Mouse (Mus musculus) myocyte (in vitro differentiated cells): ENCODE results near the gene Adamts17. TPM values are rescaled to one million over a fixed set of nuclear protein-coding genes. Genes with fewer than 3 reads are reported as not detected.

ENCODE experiments used
- H3K27me3 ChIP-seq: one replicate; pipeline ENCODE4 v1.6.1; 2011; ENCODE audit not compliant: control insufficient read depth, insufficient read depth, insufficient read length
- H3K36me3 ChIP-seq: one replicate; pipeline ENCODE4 v1.6.1; 2011; ENCODE audit not compliant: control insufficient read depth, insufficient read depth
- H3K4me2 ChIP-seq: one replicate; pipeline ENCODE4 v1.6.1; 2011; ENCODE audit warnings: low read depth, control low read depth
- H3K4me3 ChIP-seq: one replicate; pipeline ENCODE4 v1.5.1; 2011; ENCODE audit warnings: mild to moderate bottlenecking, control low read depth, moderate library complexity
- H3K79me2 ChIP-seq: one replicate; pipeline ENCODE4 v1.6.1; 2011; ENCODE audit not compliant: control insufficient read depth, insufficient read depth
- H3ac ChIP-seq: one replicate; pipeline ENCODE4 v1.6.1; 2011; ENCODE audit not compliant: control insufficient read depth, insufficient read length
- CEBPB ChIP-seq: IDR thresholded peaks from 2 replicates; pipeline ENCODE4 v1.6.1; 2011; ENCODE audit warnings: mild to moderate bottlenecking, moderate library complexity; ENCODE audit not compliant: poor library complexity, insufficient read depth, severe bottlenecking
- E2F4 ChIP-seq: IDR thresholded peaks from one replicate; pipeline ENCODE4 v1.6.1; 2011; ENCODE audit warnings: mild to moderate bottlenecking, control low read depth, moderate library complexity; ENCODE audit not compliant: insufficient read depth
- MAX ChIP-seq: IDR thresholded peaks from one replicate; pipeline ENCODE4 v1.6.1; 2011; ENCODE audit warnings: low read depth, mild to moderate bottlenecking, control low read depth
- MYOD1 ChIP-seq, 3 experiments: IDR thresholded peaks; one replicate each; pipeline ENCODE4 v1.6.1; 2011; ENCODE audit warnings: control low read depth in 2 of 3, low read depth in 2 of 3, mild to moderate bottlenecking in 2 of 3, moderate library complexity in 1 of 3; ENCODE audit not compliant: insufficient read length in 2 of 3, control insufficient read depth in 1 of 3
- MYOG ChIP-seq, 3 experiments: IDR thresholded peaks; one replicate each; pipeline ENCODE4 v1.6.1; 2011; ENCODE audit warnings: control low read depth in 2 of 3, low read depth in 2 of 3, mild to moderate bottlenecking in 2 of 3; ENCODE audit not compliant: insufficient read length in 2 of 3, control insufficient read depth in 1 of 3, insufficient read depth in 1 of 3
- POLR2A ChIP-seq: IDR thresholded peaks from one replicate; pipeline ENCODE4 v1.6.1; 2011; ENCODE audit warnings: low read depth, mild to moderate bottlenecking, control low read depth, moderate library complexity; ENCODE audit not compliant: insufficient read length
- POLR2AphosphoS2 ChIP-seq: IDR thresholded peaks from one replicate; pipeline ENCODE4 v1.6.1; 2011; ENCODE audit warnings: low read depth, control low read depth; ENCODE audit not compliant: insufficient read length
- REST ChIP-seq: IDR thresholded peaks from one replicate; pipeline ENCODE4 v1.6.1; 2011; ENCODE audit warnings: mild to moderate bottlenecking, control low read depth, moderate library complexity; ENCODE audit not compliant: insufficient read depth, insufficient read length
- SRF ChIP-seq: IDR thresholded peaks from one replicate; pipeline ENCODE4 v1.6.1; 2011; ENCODE audit warnings: low read depth; ENCODE audit not compliant: control insufficient read depth, insufficient read length
- TCF12 ChIP-seq: IDR thresholded peaks from one replicate; pipeline ENCODE4 v1.6.1; 2011; ENCODE audit warnings: mild to moderate bottlenecking, control low read depth; ENCODE audit not compliant: poor library complexity, insufficient read depth, severe bottlenecking
- TCF3 ChIP-seq: IDR thresholded peaks from one replicate; pipeline ENCODE4 v1.6.1; 2011; ENCODE audit warnings: low read depth, control low read depth; ENCODE audit not compliant: insufficient read length
- USF1 ChIP-seq: IDR thresholded peaks from one replicate; pipeline ENCODE4 v1.6.1; 2011; ENCODE audit warnings: low read depth, mild to moderate bottlenecking, control low read depth, moderate library complexity
- polyA plus RNA-seq: library from polyadenylated mRNA; unstranded; fragments of >200 nt; fragmentation: generic; extraction: Trizol; gene quantifications from one replicate; pipeline ENCODE4 v1.2.1, GENCODE M21; 2012; ENCODE audit warnings: missing spikeins

Gene Adamts17
- polyA plus RNA-seq, 1 experiment, result 1.8 TPM

GRCm38 (mm10) chr7:67035661-67036060 is 196.1 kb downstream of the Adamts17 start:
- TF ChIP-seq MAX, result no peak
- no peak for TF ChIP-seq CEBPB
- TF ChIP-seq TCF12, result no peak
- no peak for TF ChIP-seq SRF
- no peak for TF ChIP-seq MYOD1 (IDR thresholded peaks at IDR 0.05; ENCODE audit: control insufficient read depth in 1 of 3, insufficient read length in 2 of 3, low read depth in 2 of 3)
- TF ChIP-seq TCF3, result no peak
- no peak for TF ChIP-seq REST
- TF ChIP-seq POLR2A, result no peak
- no peak for TF ChIP-seq MYOG (IDR thresholded peaks at IDR 0.05; ENCODE audit: control insufficient read depth in 1 of 3, insufficient read depth in 1 of 3, insufficient read length in 2 of 3, low read depth in 2 of 3)
- TF ChIP-seq USF1, result no peak
- no peak for TF ChIP-seq E2F4
- no peak for TF ChIP-seq POLR2AphosphoS2
- no peaks in the 10 kb centered on the region for H3K36me3 ChIP-seq
- H3K79me2 ChIP-seq, result no peaks in the 10 kb centered on the region
- H3K4me3 ChIP-seq, result no peak overlapping the region
- H3ac ChIP-seq, result no peak overlapping the region
- H3K27me3 ChIP-seq, result peaks cover 18% of the 10 kb centered on the region
- no peak overlapping the region for H3K4me2 ChIP-seq

GRCm38 (mm10) chr7:67036502-67037485 is 197.3 kb downstream of the Adamts17 start:
- no peaks in the 10 kb centered on the region for H3K36me3 ChIP-seq
- H3K27me3 ChIP-seq, result peaks cover 18% of the 10 kb centered on the region
- H3K4me3 ChIP-seq, result no peak overlapping the region
- no peaks in the 10 kb centered on the region for H3K79me2 ChIP-seq
- H3K4me2 ChIP-seq, result no peak overlapping the region
- TF ChIP-seq POLR2AphosphoS2, result no peak
- TF ChIP-seq SRF, result no peak
- TF ChIP-seq USF1, result no peak
- TF ChIP-seq E2F4, result no peak
- no peak for TF ChIP-seq POLR2A
- TF ChIP-seq MAX, result no peak
- TF ChIP-seq REST, result no peak
- no peak for TF ChIP-seq CEBPB
- no peak for TF ChIP-seq MYOG (IDR thresholded peaks at IDR 0.05; ENCODE audit: control insufficient read depth in 1 of 3, insufficient read depth in 1 of 3, insufficient read length in 2 of 3, low read depth in 2 of 3)
- no peak for TF ChIP-seq TCF3
- H3ac ChIP-seq, result no peak overlapping the region

- TF ChIP-seq E2F4, result no peak
- no peak for TF ChIP-seq TCF3
- no peak for TF ChIP-seq TCF12
- no peak for TF ChIP-seq MAX
- no peak for TF ChIP-seq REST
- no peak for TF ChIP-seq POLR2AphosphoS2
- no peak for TF ChIP-seq MYOG (IDR thresholded peaks at IDR 0.05; ENCODE audit: control insufficient read depth in 1 of 3, insufficient read depth in 1 of 3, insufficient read length in 2 of 3, low read depth in 2 of 3)
- TF ChIP-seq CEBPB, result no peak
- TF ChIP-seq MYOD1 (IDR thresholded peaks at IDR 0.05; ENCODE audit: control insufficient read depth in 1 of 3, insufficient read length in 2 of 3, low read depth in 2 of 3), result no peak
- TF ChIP-seq SRF, result no peak
- TF ChIP-seq USF1, result no peak
- TF ChIP-seq POLR2A, result no peak
Observed at GRCm38 (mm10) chr7:67037726-67038520, 198.4 kb downstream of the Adamts17 start.

GRCm38 (mm10) chr7:67039143-67039542 is 199.6 kb downstream of the Adamts17 start:
- Histone ChIP-seq H3ac (no peak overlapping the region), H3K36me3 (no peaks in the 10 kb centered on the region), H3K4me3 (no peak overlapping the region), H3K79me2 (no peaks in the 10 kb centered on the region), H3K4me2 (no peak overlapping the region), H3K27me3 (peaks cover 18% of the 10 kb centered on the region)
- TF ChIP-seq MYOG (IDR thresholded peaks at IDR 0.05; ENCODE audit: control insufficient read depth in 1 of 3, insufficient read depth in 1 of 3, insufficient read length in 2 of 3, low read depth in 2 of 3) (no peak), REST (no peak), SRF (no peak), POLR2A (no peak), TCF3 (no peak), MYOD1 (IDR thresholded peaks at IDR 0.05; ENCODE audit: control insufficient read depth in 1 of 3, insufficient read length in 2 of 3, low read depth in 2 of 3) (no peak), CEBPB (no peak), TCF12 (no peak), MAX (no peak), USF1 (no peak), E2F4 (no peak), POLR2AphosphoS2 (no peak)

More at GRCm38 (mm10) chr7:67037726-67038520, 198.4 kb downstream of the Adamts17 start:
- no peak overlapping the region for H3K4me2 ChIP-seq
- H3K79me2 ChIP-seq, result no peaks in the 10 kb centered on the region
- H3K36me3 ChIP-seq, result no peaks in the 10 kb centered on the region
- H3K27me3 ChIP-seq, result peaks cover 18% of the 10 kb centered on the region
- H3K4me3 ChIP-seq, result no peak overlapping the region
- H3ac ChIP-seq, result no peak overlapping the region
